Mouse (Mus musculus) brain, embryonic 14.5 days (tissue): ENCODE data around the gene Kcnk10.

ENCODE experiments used
- CTCF ChIP-seq: fragments of 200-500 bp; IDR thresholded peaks from 2 replicates; pipeline ENCODE4 v1.5.1; 2012; ENCODE audit warnings: inconsistent platforms, mild to moderate bottlenecking, moderate library complexity, borderline replicate concordance; ENCODE audit not compliant: insufficient read depth, insufficient read length; ENCODE audit errors: extremely low read depth
- POLR2A ChIP-seq: fragments of 200-500 bp; IDR thresholded peaks from 2 replicates; pipeline ENCODE4 v1.6.1; 2012; ENCODE audit warnings: mild to moderate bottlenecking, inconsistent platforms, borderline replicate concordance; ENCODE audit not compliant: poor library complexity, insufficient read depth, insufficient read length, severe bottlenecking; ENCODE audit errors: extremely low read depth

DNA sequence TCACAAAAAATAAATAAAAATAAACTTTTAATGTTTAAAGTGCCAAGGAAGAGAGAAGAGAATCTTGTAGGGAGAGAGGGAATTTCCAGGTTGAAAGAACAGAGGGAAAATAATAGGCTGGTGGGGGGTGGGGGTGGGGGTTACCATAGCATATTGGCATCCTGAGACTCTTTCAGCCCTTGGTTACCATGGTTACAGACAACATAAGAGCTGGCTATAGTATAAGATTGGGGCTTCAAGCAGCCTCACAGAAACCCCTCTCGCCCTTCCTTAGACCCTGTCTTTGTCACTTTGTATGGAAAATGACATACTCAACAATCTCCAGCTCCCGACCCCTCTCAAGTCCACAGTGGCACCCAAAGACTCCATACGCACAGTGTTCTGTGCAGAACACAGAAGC, 13.7 kb downstream of the Kcnk10 start:
- TF ChIP-seq CTCF: no peak
- TF ChIP-seq POLR2A: no peak
